Mouse (Mus musculus) layer of hippocampus, adult 9-11 months (tissue): Measurements from ENCODE around the gene C8a.

Experiments used
- DNase-seq: peaks from one replicate; pipeline ENCODE4 v3.0.0; 2022

Gene C8a

DNA sequence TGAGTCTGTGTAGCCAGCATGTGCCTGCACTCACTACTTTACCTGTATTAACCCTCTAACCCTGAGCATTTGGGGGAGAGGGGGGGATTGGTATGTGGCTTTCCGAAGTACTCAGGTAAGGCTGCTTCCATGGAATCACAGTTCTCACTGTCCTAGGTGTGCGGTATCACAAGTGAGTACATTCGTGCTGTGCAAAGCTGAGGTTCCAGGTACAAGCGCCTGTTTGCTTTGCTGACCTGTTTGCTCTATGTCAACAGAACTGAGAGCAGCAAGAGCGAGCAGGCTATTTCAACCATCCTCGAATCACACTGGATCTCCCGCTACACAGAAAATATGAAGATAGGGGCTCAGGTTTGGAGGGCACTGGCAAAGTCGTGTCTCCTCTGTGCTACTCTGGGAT lies 110.1 kb downstream of the C8a start, which contains the start of gene C8b:
C8b (plus strand) TSS at position 253 of the 400 bp plus-strand sequence.
- no peak for DNase-seq
